Mouse (Mus musculus) stomach, embryonic 14.5 days (tissue): ENCODE measurements at regions not wholly inside any gene's neighbourhood (a gene's known extent, or its start where the extent isn't known, plus 50 kb on each side); places are given as distances from the start of the nearest gene placed in this dataset.
A peak's percentile ranks its signal among the peaks of the same experiment; 100 is the strongest.

Source experiments
- ATAC-seq: fragments of 200-750 bp; cut with Nextera tagmentation; 2 replicates; pipeline ENCODE4 v1.8.0; 2017; ENCODE audit warnings: low read depth, moderate TSS enrichment; ENCODE audit not compliant: insufficient number of reproducible peaks, insufficient read depth, low FRiP score
- H3K27ac ChIP-seq: fragments of 300-500 bp; sonication (generic); 2 replicates; pipeline ENCODE4 v1.5.1; 2014; ENCODE audit warnings: mild to moderate bottlenecking, low read length, moderate library complexity, mixed read lengths
- H3K27me3 ChIP-seq: fragments of 300-500 bp; sonication (generic); 2 replicates; pipeline ENCODE4 v1.6.1; 2014; ENCODE audit warnings: low read length, control low read depth, mixed read lengths; ENCODE audit not compliant: control insufficient read depth, insufficient read depth
- H3K36me3 ChIP-seq: fragments of 300-500 bp; sonication (generic); 2 replicates; pipeline ENCODE4 v1.6.1; 2014; ENCODE audit warnings: mild to moderate bottlenecking, control low read depth, low read length, moderate library complexity, mixed read lengths; ENCODE audit not compliant: control insufficient read depth, insufficient read depth
- H3K4me1 ChIP-seq: fragments of 300-500 bp; sonication (generic); 2 replicates; pipeline ENCODE4 v1.6.1; 2014; ENCODE audit warnings: low read length, control low read depth, mixed read lengths; ENCODE audit not compliant: control insufficient read depth, insufficient read depth
- H3K4me2 ChIP-seq: fragments of 300-500 bp; sonication (generic); replicated peaks from 2 replicates; pipeline ENCODE4 v1.6.1; 2014; ENCODE audit warnings: low read depth, low read length, control low read depth
- H3K4me3 ChIP-seq: fragments of 300-500 bp; sonication (generic); 2 replicates; pipeline ENCODE4 v1.5.1; 2014; ENCODE audit warnings: low read depth, low read length, control low read depth
- H3K9ac ChIP-seq: fragments of 300-500 bp; sonication (generic); replicated peaks from 2 replicates; pipeline ENCODE4 v1.6.1; 2014; ENCODE audit warnings: low read depth, mild to moderate bottlenecking, control low read depth, low read length, moderate library complexity, mixed read lengths
- H3K9me3 ChIP-seq: fragments of 300-500 bp; sonication (generic); 2 replicates; pipeline ENCODE4 v1.6.1; 2016; ENCODE audit warnings: low read depth, low read length, control low read depth; ENCODE audit not compliant: control insufficient read depth
- WGBS: fragments of 180-500 bp; shearing (Covaris S2); extraction: QIAGEN DNeasy Blood & Tissue Kit; methylation state at CpG from one replicate; pipeline ENCODE4 v1.1.7; 2014; 5-methylcytosine and 5-hydroxymethylcytosine counted together

DNA sequence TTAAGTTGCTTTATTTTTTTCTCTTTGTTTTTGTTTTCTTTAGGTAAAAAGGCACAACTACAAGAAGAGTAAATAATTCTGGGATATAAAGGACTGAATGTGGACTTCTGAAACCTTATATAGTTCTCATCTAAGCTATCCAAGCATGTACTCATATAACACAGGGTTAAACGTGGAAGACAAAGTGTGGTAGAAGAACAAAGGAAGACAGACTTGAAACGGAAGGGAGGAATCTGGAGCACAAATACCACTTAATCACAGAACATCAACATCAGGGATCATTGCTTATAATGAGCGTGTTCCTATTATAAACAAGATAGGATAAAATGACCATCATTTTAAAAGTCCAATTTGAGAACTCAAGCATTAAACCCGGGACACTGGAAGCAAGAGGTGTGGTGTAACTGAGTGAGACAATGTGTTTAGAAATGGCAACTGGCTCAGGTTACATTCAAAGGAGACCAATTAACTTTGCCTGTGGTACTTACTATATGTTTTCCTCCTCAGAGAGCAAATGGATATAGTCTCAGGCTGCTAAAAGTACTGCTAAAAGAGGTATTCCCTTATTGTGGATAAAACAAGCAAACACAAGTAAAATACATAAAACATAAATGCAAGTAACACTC, 96.1 kb upstream of the Hdgfl1 start:
- H3K27ac ChIP-seq: no peak overlapping the region
- H3K36me3 ChIP-seq: no peaks in the 10 kb centered on the region
- no peaks in the 10 kb centered on the region for H3K27me3 ChIP-seq
- no peak overlapping the region for H3K9ac ChIP-seq
- no peaks in the 10 kb centered on the region for H3K4me1 ChIP-seq
- H3K4me2 ChIP-seq: no peak overlapping the region
- H3K4me3 ChIP-seq: no peak overlapping the region
- WGBS: 33% methylated on average over 4 of the region's 4 CpGs
- no peaks in the 10 kb centered on the region for H3K9me3 ChIP-seq
- no peak for ATAC-seq

DNA sequence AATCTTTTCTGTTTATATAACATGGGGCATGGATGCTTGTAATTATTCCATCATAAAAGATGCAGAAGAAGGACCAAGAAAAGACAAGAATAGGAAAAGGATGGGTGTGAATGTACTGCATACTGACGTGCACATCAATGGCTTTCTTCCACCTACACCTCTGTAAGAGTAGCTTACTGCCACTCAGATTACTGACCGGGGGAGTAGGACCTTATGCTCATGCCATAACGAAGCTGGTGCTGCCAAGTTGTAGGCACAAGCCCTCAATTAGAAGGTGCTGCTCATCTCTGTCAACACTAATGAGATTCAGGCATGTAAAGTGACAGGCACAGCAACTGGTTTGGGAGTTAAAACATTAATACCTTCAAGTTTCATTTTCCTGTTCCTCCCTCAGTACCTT, 97.8 kb upstream of the Hdgfl1 start:
- no peak overlapping the region for H3K9ac ChIP-seq
- WGBS: 78% methylated on average over 3 of the region's 3 CpGs
- no peak overlapping the region for H3K4me2 ChIP-seq
- ATAC-seq: no peak
- no peaks in the 10 kb centered on the region for H3K36me3 ChIP-seq
- H3K27ac ChIP-seq: no peak overlapping the region
- H3K4me1 ChIP-seq: no peaks in the 10 kb centered on the region
- no peak overlapping the region for H3K4me3 ChIP-seq
- H3K27me3 ChIP-seq: no peaks in the 10 kb centered on the region
- no peaks in the 10 kb centered on the region for H3K9me3 ChIP-seq

- no peak for ATAC-seq
Measured at GRCm38 (mm10) chr13:26916477-26916876, 140.9 kb upstream of the Prl start.

GRCm38 (mm10) chr13:26932695-26933438, 124.5 kb upstream of the Prl start:
- no peak overlapping the region for H3K9ac ChIP-seq
- H3K9me3 ChIP-seq: no peaks in the 10 kb centered on the region
- no peaks in the 10 kb centered on the region for H3K36me3 ChIP-seq
- H3K27me3 ChIP-seq: no peaks in the 10 kb centered on the region
- H3K4me1 ChIP-seq: peaks cover 3% of the 10 kb centered on the region; the same call in 1 of the 2 replicates
- 0 out of 2 replicates have a peak overlapping the region, but pooled peaks have one; percentile 0 for H3K4me2 ChIP-seq
- H3K27ac ChIP-seq: peak overlapping the region; percentile 58
- ATAC-seq: peak; percentile 84; the same call in 1 of the 2 replicates
- H3K4me3 ChIP-seq: no peak overlapping the region
- WGBS: 7% methylated on average over 4 of the region's 4 CpGs

More at GRCm38 (mm10) chr13:26916477-26916876, 140.9 kb upstream of the Prl start:
- Histone ChIP-seq H3K27me3 (no peaks in the 10 kb centered on the region), H3K9me3 (no peaks in the 10 kb centered on the region), H3K27ac (no peak overlapping the region), H3K4me3 (no peak overlapping the region), H3K4me1 (no peaks in the 10 kb centered on the region), H3K36me3 (no peaks in the 10 kb centered on the region), H3K9ac (no peak overlapping the region), H3K4me2 (no peak overlapping the region)
- 60% methylated on average over 7 of the region's 7 CpGs for WGBS

- H3K4me3 ChIP-seq: no peak overlapping the region
- no peak for ATAC-seq
- peaks cover 3% of the 10 kb centered on the region; the same call in 1 of the 2 replicates for H3K4me1 ChIP-seq
- 26% methylated on average over 5 of the region's 5 CpGs for WGBS
- H3K9ac ChIP-seq: no peak overlapping the region
- H3K36me3 ChIP-seq: no peaks in the 10 kb centered on the region
- no peak overlapping the region for H3K4me2 ChIP-seq
- no peaks in the 10 kb centered on the region for H3K9me3 ChIP-seq
- no peaks in the 10 kb centered on the region for H3K27me3 ChIP-seq
- H3K27ac ChIP-seq: peak overlapping the region; percentile 35; the same call in 1 of the 2 replicates
Measured at GRCm38 (mm10) chr13:26933838-26934237, 123.5 kb upstream of the Prl start.

GRCm38 (mm10) chr13:26940436-26940835, 116.9 kb upstream of the Prl start:
- H3K9ac ChIP-seq: no peak overlapping the region
- no peaks in the 10 kb centered on the region for H3K27me3 ChIP-seq
- H3K4me3 ChIP-seq: no peak overlapping the region
- H3K4me2 ChIP-seq: no peak overlapping the region
- no peak for ATAC-seq
- H3K27ac ChIP-seq: no peak overlapping the region
- no peaks in the 10 kb centered on the region for H3K36me3 ChIP-seq
- H3K4me1 ChIP-seq: no peaks in the 10 kb centered on the region
- H3K9me3 ChIP-seq: no peaks in the 10 kb centered on the region

DNA sequence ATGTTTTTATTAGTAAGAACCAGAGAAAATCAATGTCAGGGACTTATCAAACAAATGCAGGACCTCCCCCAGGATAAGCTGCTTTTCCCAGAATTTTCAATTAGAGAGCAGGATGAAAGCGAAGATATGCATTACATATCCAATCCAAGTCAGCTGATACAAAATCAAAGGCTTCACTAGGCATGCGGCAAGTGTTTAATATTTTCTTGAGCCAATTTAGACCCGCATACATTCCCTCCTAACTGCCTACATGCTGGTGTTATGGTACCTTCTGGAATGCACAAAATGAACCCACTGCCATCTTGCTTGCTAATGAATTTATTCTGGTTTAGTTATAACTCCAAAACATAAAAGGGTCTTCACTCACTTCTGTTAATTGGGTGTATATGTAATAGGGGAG, 112.9 kb upstream of the Prl start:
- Histone ChIP-seq H3K27me3 (no peaks in the 10 kb centered on the region), H3K36me3 (no peaks in the 10 kb centered on the region), H3K9ac (no peak overlapping the region), H3K4me2 (no peak overlapping the region), H3K27ac (no peak overlapping the region), H3K4me3 (no peak overlapping the region), H3K9me3 (no peaks in the 10 kb centered on the region), H3K4me1 (no peaks in the 10 kb centered on the region)
- WGBS: 94% methylated on average over 3 of the region's 3 CpGs
- ATAC-seq: no peak

DNA sequence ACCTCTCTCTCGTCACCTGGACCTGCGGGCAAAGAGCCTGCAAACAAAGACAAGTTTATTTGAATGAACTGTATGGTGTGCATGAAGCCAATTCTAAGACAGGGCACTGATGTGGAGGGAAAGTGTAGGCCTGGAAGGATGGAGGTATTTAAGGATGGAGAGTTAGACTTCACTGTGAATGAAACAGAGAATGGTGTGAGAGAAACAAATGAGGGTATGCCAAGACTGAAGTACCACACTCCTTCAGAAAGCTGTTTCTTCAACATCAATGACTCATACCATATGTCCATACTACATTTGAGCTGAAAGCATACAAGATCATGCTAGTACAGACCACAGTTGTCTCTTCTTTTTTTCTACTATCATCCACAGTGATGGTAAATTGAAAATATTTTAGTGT, 105.9 kb upstream of the Prl start:
- no peaks in the 10 kb centered on the region for H3K27me3 ChIP-seq
- H3K9me3 ChIP-seq: no peaks in the 10 kb centered on the region
- no peak overlapping the region for H3K9ac ChIP-seq
- no peak overlapping the region for H3K27ac ChIP-seq
- WGBS: 93% methylated on average over 2 of the region's 2 CpGs
- no peak overlapping the region for H3K4me2 ChIP-seq
- ATAC-seq: no peak
- no peak overlapping the region for H3K4me3 ChIP-seq
- H3K36me3 ChIP-seq: no peaks in the 10 kb centered on the region
- H3K4me1 ChIP-seq: no peaks in the 10 kb centered on the region
